Mouse (Mus musculus): Measurements from ENCODE around the gene Dnah7b. TPM values are rescaled to one million over a fixed set of nuclear protein-coding genes. Genes with fewer than 3 reads are reported as not detected.
A peak's percentile ranks its signal among the peaks of the same experiment; 100 is the strongest.

Dnah7b gene
- under 1 TPM; 0.42 to 0.73 TPM for total RNA-seq (2021)
- polyA plus RNA-seq (2012; rRNA removed) = 0.29 and 0.55 TPM in 2 replicates
- long read RNA-seq, partial matches to known transcripts = 0 of 1 reads
- long read RNA-seq, other reads (novel, unspliced or antisense) = 1 of 1 reads

GRCm38 (mm10) chr1:46066015-46066414, at the start of gene Dnah7b:
TSS of gene Dnah7b (plus strand) at chr1:46066315.
- Histone ChIP-seq H3K27ac (peak within 1 kb of the TSS; percentile 40), H3K9ac (ENCODE audit: low read depth, low read length) (peak within 1 kb of the TSS; percentile 85; the same call in 1 of the 2 replicates), H3K36me3 (ENCODE audit: control insufficient read depth, insufficient read depth, low read length) (no peaks in the 10 kb centered on the region), H3K27me3 (ENCODE audit: control insufficient read depth, insufficient read depth, low read length) (no peaks in the 10 kb centered on the region), H3K79me2 (replicated peaks; ENCODE audit: control insufficient read depth, insufficient read depth, low read length) (no peaks in the 10 kb centered on the region), H3K4me1 (ENCODE audit: control insufficient read depth, insufficient read depth, low read length) (no peaks in the 10 kb centered on the region; the same call in 1 of the 2 replicates), H3K4me3 (peak within 1 kb of the TSS; percentile 51)
- TF ChIP-seq POLR2A (IDR thresholded peaks at IDR 0.05; ENCODE audit: insufficient read depth, low read depth, low read length) (no peak), CTCF (IDR thresholded peaks at IDR 0.05) (no peak), EP300 (IDR thresholded peaks at IDR 0.05; ENCODE audit: insufficient read depth, low read depth, low read length) (no peak)
- DNase-seq = no peak
- 34% methylated on average over 1 of the region's 1 CpGs for WGBS
- intact Hi-C loops (cut with DNase I) = no loop called here

- no peak for DNase-seq
- Histone ChIP-seq H3K4me1 (ENCODE audit: control insufficient read depth, insufficient read depth, low read length) (no peaks in the 10 kb centered on the region), H3K4me3 (no peak overlapping the region), H3K79me2 (replicated peaks; ENCODE audit: control insufficient read depth, insufficient read depth, low read length) (no peaks in the 10 kb centered on the region), H3K27ac (no peak overlapping the region), H3K9ac (ENCODE audit: low read depth, low read length) (no peak overlapping the region), H3K27me3 (ENCODE audit: control insufficient read depth, insufficient read depth, low read length) (no peaks in the 10 kb centered on the region), H3K36me3 (ENCODE audit: control insufficient read depth, insufficient read depth, low read length) (no peaks in the 10 kb centered on the region)
- TF ChIP-seq EP300 (IDR thresholded peaks at IDR 0.05; ENCODE audit: insufficient read depth, low read depth, low read length) = no peak
- TF ChIP-seq CTCF (IDR thresholded peaks at IDR 0.05) = peak; percentile 59
- intact Hi-C loops (cut with DNase I) = loop anchor here (2.0 kb wide), 1 partner anchor 194 kb away; no protein-coding TSS in a partner anchor
- WGBS = 42% methylated on average over 2 of the region's 2 CpGs
Measured at GRCm38 (mm10) chr1:46018382-46018977, 47.6 kb upstream of the Dnah7b start.

GRCm38 (mm10) chr1:46022262-46022661, 43.9 kb upstream of the Dnah7b start:
- Histone ChIP-seq H3K9ac (ENCODE audit: low read depth, low read length) (no peak overlapping the region), H3K36me3 (ENCODE audit: control insufficient read depth, insufficient read depth, low read length) (no peaks in the 10 kb centered on the region), H3K27ac (no peak overlapping the region), H3K27me3 (ENCODE audit: control insufficient read depth, insufficient read depth, low read length) (no peaks in the 10 kb centered on the region), H3K4me3 (no peak overlapping the region), H3K79me2 (replicated peaks; ENCODE audit: control insufficient read depth, insufficient read depth, low read length) (no peaks in the 10 kb centered on the region), H3K4me1 (ENCODE audit: control insufficient read depth, insufficient read depth, low read length) (no peaks in the 10 kb centered on the region)
- intact Hi-C loops (cut with DNase I) = loop anchor here (2.0 kb wide), 1 partner anchor 205 kb away; no protein-coding TSS in a partner anchor
- WGBS = 26% methylated on average over 2 of the region's 2 CpGs
- no peak for DNase-seq
- peak; percentile 69 for TF ChIP-seq CTCF (IDR thresholded peaks at IDR 0.05)
- no peak for TF ChIP-seq EP300 (IDR thresholded peaks at IDR 0.05; ENCODE audit: insufficient read depth, low read depth, low read length)

GRCm38 (mm10) chr1:46031993-46032555, 34.0 kb upstream of the Dnah7b start:
- no peak for DNase-seq
- no peaks in the 10 kb centered on the region for H3K27me3 ChIP-seq (ENCODE audit: control insufficient read depth, insufficient read depth, low read length)

GRCm38 (mm10) chr1:46048188-46048587, 17.9 kb upstream of the Dnah7b start:
- no peak overlapping the region for H3K27ac ChIP-seq
- H3K4me3 ChIP-seq = no peak overlapping the region
- no peaks in the 10 kb centered on the region for H3K79me2 ChIP-seq (replicated peaks; ENCODE audit: control insufficient read depth, insufficient read depth, low read length)
- TF ChIP-seq CTCF (IDR thresholded peaks at IDR 0.05) = no peak
- no peak for TF ChIP-seq POLR2A (IDR thresholded peaks at IDR 0.05; ENCODE audit: insufficient read depth, low read depth, low read length)
- TF ChIP-seq EP300 (IDR thresholded peaks at IDR 0.05; ENCODE audit: insufficient read depth, low read depth, low read length) = no peak
- no peaks in the 10 kb centered on the region for H3K36me3 ChIP-seq (ENCODE audit: control insufficient read depth, insufficient read depth, low read length)
- DNase-seq = no peak
- no peak overlapping the region for H3K9ac ChIP-seq (ENCODE audit: low read depth, low read length)
- intact Hi-C loops (cut with DNase I) = no loop called here
- no peaks in the 10 kb centered on the region for H3K27me3 ChIP-seq (ENCODE audit: control insufficient read depth, insufficient read depth, low read length)
- H3K4me1 ChIP-seq (ENCODE audit: control insufficient read depth, insufficient read depth, low read length) = no peaks in the 10 kb centered on the region

More at GRCm38 (mm10) chr1:46031993-46032555, 34.0 kb upstream of the Dnah7b start:
- Histone ChIP-seq H3K4me3 (no peak overlapping the region), H3K27ac (no peak overlapping the region), H3K9ac (ENCODE audit: low read depth, low read length) (no peak overlapping the region), H3K36me3 (ENCODE audit: control insufficient read depth, insufficient read depth, low read length) (no peaks in the 10 kb centered on the region), H3K79me2 (replicated peaks; ENCODE audit: control insufficient read depth, insufficient read depth, low read length) (no peaks in the 10 kb centered on the region), H3K4me1 (ENCODE audit: control insufficient read depth, insufficient read depth, low read length) (no peaks in the 10 kb centered on the region)
- intact Hi-C loops (cut with DNase I) = no loop called here
- TF ChIP-seq EP300 (IDR thresholded peaks at IDR 0.05; ENCODE audit: insufficient read depth, low read depth, low read length) (no peak), CTCF (IDR thresholded peaks at IDR 0.05) (no peak), POLR2A (IDR thresholded peaks at IDR 0.05; ENCODE audit: insufficient read depth, low read depth, low read length) (no peak)
- 43% methylated on average over 1 of the region's 1 CpGs for WGBS

All from heart, adult 2 months (tissue).